In the genomic region with DNA sequence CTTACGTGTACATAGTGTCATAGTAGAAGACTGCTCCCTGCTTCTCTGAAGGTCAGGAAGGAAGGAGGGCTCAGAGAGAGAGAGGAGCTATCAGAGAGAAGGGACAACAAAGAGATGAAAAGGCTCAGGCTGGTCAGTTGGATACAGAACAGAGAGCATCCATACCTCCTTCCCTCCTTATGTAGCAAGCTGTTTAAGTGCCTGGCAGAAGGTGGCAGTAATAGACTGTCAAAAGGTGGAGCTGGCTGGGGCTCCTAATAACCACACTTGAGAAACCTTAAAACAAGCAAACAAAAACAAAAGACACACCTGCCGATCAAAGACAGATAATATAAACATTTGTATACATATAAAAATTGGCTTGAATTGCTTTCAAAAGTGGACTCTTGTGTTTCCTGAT, we compare ENCODE assay signal across 19 mouse cellular contexts. TPM values are rescaled to one million over a fixed set of nuclear protein-coding genes. Genes with fewer than 3 reads are reported as not detected.
DNase-seq lines count a peak whose midpoint lies in the region; ATAC-seq and TF ChIP-seq lines count a peak whose summit lies in the region.
"Had no signal": no experiment of that assay in that cellular context is flagged by ENCODE, and none has a peak within 500 bp of the region (broad histone marks: within the 10 kb centered on the region; RNA-seq: fewer than 3 reads in every experiment).

No protein-coding gene starts in this region.

- no peaks in the 10 kb centered on the region for H3K9me3 ChIP-seq in neural tube, embryonic 14.5 days (ENCODE audit: control insufficient read depth, low read length)
- H3K9me3 ChIP-seq: heart, embryonic 15.5 days; megakaryocyte, embryonic 14.5 days had no signal

- peak; percentile 81; the same call in 1 of the 2 replicates for ATAC-seq in neural tube, embryonic 14.5 days (ENCODE audit: low read depth)
- ATAC-seq: Patski had no signal

- no peaks in the 10 kb centered on the region for H3K27me3 ChIP-seq in neural tube, embryonic 14.5 days (ENCODE audit: control insufficient read depth, insufficient read depth, low read length)
- H3K27me3 ChIP-seq: heart, embryonic 15.5 days; megakaryocyte, embryonic 14.5 days had no signal

- peak; percentile 33 to 37 for DNase-seq in cerebellum, adult 18-20 months
- no peak for DNase-seq in cerebellum, postnatal 4 days (ENCODE audit: low spot score in 2 of 2)
- peak in 1 of 2 experiments; percentile 9 for DNase-seq in layer of hippocampus, adult 2 months (ENCODE audit: low spot score in 2 of 2)
- DNase-seq in layer of hippocampus, postnatal 36 days, result no peak
- peak; percentile 34 to 60 for DNase-seq in cerebellum, postnatal 25 days
- no peak for DNase-seq in testis, postnatal 14 days (ENCODE audit: low spot score)
- DNase-seq in layer of hippocampus, adult 18-20 months (ENCODE audit: low spot score in 2 of 2), result no peak
- DNase-seq: adrenal gland, postnatal 10 days; kidney, adult 11 months; thymus, postnatal 4 days had no signal

- TF ChIP-seq CTCF in layer of hippocampus, adult 2 months (conservative IDR thresholded peaks at IDR 0.05), result peak; percentile 62

- no peak overlapping the region for H3K27ac ChIP-seq in layer of hippocampus, adult 2 months
- no peak overlapping the region for H3K27ac ChIP-seq in neural tube, embryonic 14.5 days (ENCODE audit: low read depth, low read length)
- H3K27ac ChIP-seq: heart, embryonic 15.5 days had no signal

- H3K9ac ChIP-seq in neural tube, embryonic 14.5 days (replicated peaks; ENCODE audit: low read depth, low read length), result no peak overlapping the region
- H3K9ac ChIP-seq: heart, embryonic 15.5 days had no signal

- H3K4me1 ChIP-seq in neural tube, embryonic 14.5 days (ENCODE audit: control insufficient read depth, insufficient read depth, low read length), result no peaks in the 10 kb centered on the region
- H3K4me1 ChIP-seq: heart, embryonic 15.5 days had no signal

- WGBS in neural tube, embryonic 14.5 days, result 77% methylated on average over 2 of the region's 2 CpGs

- H3K36me3 ChIP-seq in neural tube, embryonic 14.5 days (ENCODE audit: control insufficient read depth, insufficient read depth, low read length), result no peaks in the 10 kb centered on the region
- H3K36me3 ChIP-seq: heart, embryonic 15.5 days had no signal

- no peak overlapping the region for H3K4me3 ChIP-seq in layer of hippocampus, adult 2 months
- H3K4me3 ChIP-seq in neural tube, embryonic 14.5 days (ENCODE audit: low read depth, low read length), result no peak overlapping the region
- H3K4me3 ChIP-seq: heart, embryonic 15.5 days; megakaryocyte, embryonic 14.5 days had no signal

- H3K4me2 ChIP-seq in neural tube, embryonic 14.5 days (ENCODE audit: low read depth, low read length), result no peak overlapping the region
- H3K4me2 ChIP-seq: heart, embryonic 15.5 days; liver, embryonic 11.5 days had no signal

RNA-seq across cellular contexts. Expression of a gene that starts 14.0 kb away (rescaled TPM):
- total RNA-seq in layer of hippocampus, adult 2 months (2021), result not detected
- not detected for total RNA-seq in layer of hippocampus, postnatal 36 days (2021)
- 0.25 TPM in 1 of 2 replicates, not detected in the other for polyA plus RNA-seq in neural tube, embryonic 14.5 days (2014; fragmentation: Nextera tagmentation; extraction: Ambion mirVana)
- total RNA-seq in layer of hippocampus, adult 18-20 months (2021), result not detected
- total RNA-seq: adrenal gland, postnatal 10 days; gastrocnemius, adult 18-20 months; layer of hippocampus, postnatal 10 days had no signal
- polyA plus RNA-seq: C2C12; embryonic facial prominence, embryonic 11.5 days; heart, embryonic 15.5 days; liver, embryonic 11.5 days; Patski had no signal

RNA-seq across cellular contexts. Expression of a gene that starts 14.0 kb away (rescaled TPM):
- 10 to 100 TPM; 22.7 to 27.2 TPM for total RNA-seq in layer of hippocampus, adult 2 months (2021)
- total RNA-seq in layer of hippocampus, postnatal 36 days (2021), result 10 to 100 TPM; 26.2 to 32.2 TPM
- polyA plus RNA-seq in neural tube, embryonic 14.5 days (2014; fragmentation: Nextera tagmentation; extraction: Ambion mirVana), result 16.1 and 19.3 TPM in 2 replicates
- total RNA-seq in layer of hippocampus, adult 18-20 months (2021), result 10 to 100 TPM; 29.1 to 30.9 TPM

Comparison
In these comparisons a context has a peak if more than half of its experiments do, and no peak if none do; other contexts are left out.
1. DNase-seq: peak in cerebellum, adult 18-20 months (2 of 2) and cerebellum, postnatal 25 days (2 of 2); none in cerebellum, postnatal 4 days (0 of 2), layer of hippocampus, postnatal 36 days (0 of 2), testis, postnatal 14 days (single experiment) and layer of hippocampus, adult 18-20 months (0 of 2).